Mouse (Mus musculus) limb, embryonic 11.5 days (tissue): ENCODE measurements at regions not wholly inside any gene's neighbourhood (a gene's known extent, or its start where the extent isn't known, plus 50 kb on each side); places are given as distances from the start of the nearest gene placed in this dataset.

Source experiments
- ATAC-seq: fragments of 200-750 bp; cut with Nextera tagmentation; 2 replicates; pipeline ENCODE4 v1.8.0; 2017; ENCODE audit warnings: low read depth; ENCODE audit not compliant: insufficient number of reproducible peaks, low FRiP score, low TSS enrichment
- DNase-seq: peaks from one replicate; pipeline ENCODE4 v3.0.0-alpha.2; 2015; ENCODE audit warnings: low spot score
- H3K27ac ChIP-seq: fragments of 300-500 bp; sonication (generic); replicated peaks from 2 replicates; pipeline ENCODE4 v1.5.1; 2014; ENCODE audit warnings: low read depth, mild to moderate bottlenecking, low read length
- H3K27me3 ChIP-seq: fragments of 300-500 bp; sonication (generic); 2 replicates; pipeline ENCODE4 v1.6.1; 2014; ENCODE audit warnings: mild to moderate bottlenecking, low read length, mixed read lengths; ENCODE audit not compliant: control insufficient read depth, insufficient read depth
- H3K36me3 ChIP-seq: fragments of 300-500 bp; sonication (generic); 2 replicates; pipeline ENCODE4 v1.6.1; 2014; ENCODE audit warnings: mild to moderate bottlenecking, low read length, moderate library complexity, mixed read lengths; ENCODE audit not compliant: control insufficient read depth, insufficient read depth
- H3K4me1 ChIP-seq: fragments of 300-500 bp; sonication (generic); 2 replicates; pipeline ENCODE4 v1.6.1; 2014; ENCODE audit warnings: low read length, mixed read lengths; ENCODE audit not compliant: control insufficient read depth, insufficient read depth
- H3K4me2 ChIP-seq: fragments of 300-500 bp; sonication (generic); 2 replicates; pipeline ENCODE4 v1.6.1; 2014; ENCODE audit warnings: low read depth, mild to moderate bottlenecking, moderate library complexity; ENCODE audit not compliant: severe bottlenecking
- H3K4me3 ChIP-seq: fragments of 300-500 bp; sonication (generic); 2 replicates; pipeline ENCODE4 v1.5.1; 2014; ENCODE audit warnings: low read depth, low read length
- H3K9ac ChIP-seq: fragments of 300-500 bp; sonication (generic); 2 replicates; pipeline ENCODE4 v1.6.1; 2014; ENCODE audit warnings: mild to moderate bottlenecking, low read length
- H3K9me3 ChIP-seq: fragments of 300-500 bp; sonication (generic); 2 replicates; pipeline ENCODE4 v1.6.1; 2016; ENCODE audit warnings: low read length; ENCODE audit not compliant: control insufficient read depth
- WGBS: fragments of 180-500 bp; shearing (Covaris S2); extraction: QIAGEN DNeasy Blood & Tissue Kit; methylation state at CpG from one replicate; pipeline ENCODE4 v1.1.7; 2014; 5-methylcytosine and 5-hydroxymethylcytosine counted together

- Histone ChIP-seq H3K27ac (no peak overlapping the region), H3K9me3 (no peaks in the 10 kb centered on the region), H3K4me1 (no peaks in the 10 kb centered on the region), H3K4me3 (no peak overlapping the region), H3K4me2 (no peak overlapping the region), H3K9ac (no peak overlapping the region), H3K36me3 (no peaks in the 10 kb centered on the region), H3K27me3 (no peaks in the 10 kb centered on the region)
- 68% methylated on average over 3 of the region's 3 CpGs for WGBS
- no peak for DNase-seq
- ATAC-seq, result no peak
Measured at GRCm38 (mm10) chr9:74758025-74758424, 103.7 kb upstream of the Onecut1 start.

GRCm38 (mm10) chr9:74758876-74759275 is 102.8 kb upstream of the Onecut1 start:
- Histone ChIP-seq H3K27ac (no peak overlapping the region), H3K4me1 (no peaks in the 10 kb centered on the region), H3K36me3 (no peaks in the 10 kb centered on the region), H3K9ac (no peak overlapping the region), H3K27me3 (no peaks in the 10 kb centered on the region), H3K9me3 (no peaks in the 10 kb centered on the region), H3K4me2 (no peak overlapping the region), H3K4me3 (no peak overlapping the region)
- no peak for DNase-seq
- ATAC-seq, result no peak
- 92% methylated on average over 4 of the region's 4 CpGs for WGBS

GRCm38 (mm10) chr9:74780419-74780818 is 81.3 kb upstream of the Onecut1 start:
- no peak overlapping the region for H3K4me2 ChIP-seq
- DNase-seq, result no peak
- 80% methylated on average over 3 of the region's 3 CpGs for WGBS
- no peak overlapping the region for H3K9ac ChIP-seq
- no peak overlapping the region for H3K4me3 ChIP-seq
- H3K27me3 ChIP-seq, result no peaks in the 10 kb centered on the region
- H3K36me3 ChIP-seq, result no peaks in the 10 kb centered on the region
- ATAC-seq, result no peak
- H3K27ac ChIP-seq, result no peak overlapping the region
- no peaks in the 10 kb centered on the region for H3K4me1 ChIP-seq
- no peaks in the 10 kb centered on the region for H3K9me3 ChIP-seq

- Histone ChIP-seq H3K4me1 (no peaks in the 10 kb centered on the region), H3K27ac (no peak overlapping the region), H3K9me3 (no peaks in the 10 kb centered on the region), H3K4me3 (no peak overlapping the region), H3K36me3 (no peaks in the 10 kb centered on the region), H3K4me2 (no peak overlapping the region), H3K9ac (no peak overlapping the region), H3K27me3 (no peaks in the 10 kb centered on the region)
- DNase-seq (no peak), ATAC-seq (no peak)
- 57% methylated on average over 1 of the region's 1 CpGs for WGBS
Measured at GRCm38 (mm10) chr9:74793394-74793793, 68.3 kb upstream of the Onecut1 start.

GRCm38 (mm10) chr9:74795994-74796393 is 65.7 kb upstream of the Onecut1 start:
- no peak overlapping the region for H3K4me2 ChIP-seq
- H3K4me3 ChIP-seq, result no peak overlapping the region
- no peaks in the 10 kb centered on the region for H3K4me1 ChIP-seq
- H3K27ac ChIP-seq, result no peak overlapping the region
- 79% methylated on average over 4 of the region's 4 CpGs for WGBS
- H3K27me3 ChIP-seq, result no peaks in the 10 kb centered on the region
- H3K36me3 ChIP-seq, result no peaks in the 10 kb centered on the region
- no peak overlapping the region for H3K9ac ChIP-seq
- DNase-seq, result no peak
- no peaks in the 10 kb centered on the region for H3K9me3 ChIP-seq
- ATAC-seq, result no peak

GRCm38 (mm10) chr9:74797272-74797844 is 64.4 kb upstream of the Onecut1 start:
- ATAC-seq (no peak), DNase-seq (no peak)
- H3K27me3 ChIP-seq, result no peaks in the 10 kb centered on the region
- H3K27ac ChIP-seq, result no peak overlapping the region
- WGBS, result 83% methylated on average over 5 of the region's 5 CpGs
- no peaks in the 10 kb centered on the region for H3K36me3 ChIP-seq
- H3K4me3 ChIP-seq, result no peak overlapping the region
- H3K4me2 ChIP-seq, result no peak overlapping the region
- no peaks in the 10 kb centered on the region for H3K4me1 ChIP-seq
- no peak overlapping the region for H3K9ac ChIP-seq
- no peaks in the 10 kb centered on the region for H3K9me3 ChIP-seq

GRCm38 (mm10) chr9:74801091-74801490 is 60.6 kb upstream of the Onecut1 start:
- Histone ChIP-seq H3K4me3 (no peak overlapping the region), H3K36me3 (no peaks in the 10 kb centered on the region), H3K9me3 (no peaks in the 10 kb centered on the region), H3K27me3 (no peaks in the 10 kb centered on the region), H3K9ac (no peak overlapping the region), H3K4me1 (no peaks in the 10 kb centered on the region), H3K4me2 (no peak overlapping the region), H3K27ac (no peak overlapping the region)
- WGBS, result 82% methylated on average over 4 of the region's 4 CpGs
- DNase-seq (no peak), ATAC-seq (no peak)

GRCm38 (mm10) chr9:74811437-74811836 is 50.3 kb upstream of the Onecut1 start:
- no peak for DNase-seq
- WGBS, result 43% methylated on average over 8 of the region's 8 CpGs
- Histone ChIP-seq H3K27ac (no peak overlapping the region), H3K4me1 (no peaks in the 10 kb centered on the region), H3K9ac (no peak overlapping the region), H3K4me3 (no peak overlapping the region), H3K9me3 (no peaks in the 10 kb centered on the region), H3K4me2 (no peak overlapping the region), H3K27me3 (no peaks in the 10 kb centered on the region), H3K36me3 (no peaks in the 10 kb centered on the region)
- ATAC-seq, result no peak
